Mouse (Mus musculus) kidney, adult 8-10 months (tissue): ENCODE measurements at regions not wholly inside any gene's neighbourhood (a gene's known extent, or its start where the extent isn't known, plus 50 kb on each side); places are given as distances from the start of the nearest gene placed in this dataset.
A peak's percentile ranks its signal among the peaks of the same experiment; 100 is the strongest.

Source experiments
- DNase-seq, 2 experiments: peaks; one replicate each; pipeline ENCODE4 v3.0.0; 2022

GRCm38 (mm10) chr15:70982719-70983118 is 2851.6 kb upstream of the Gm6569 start:
- DNase-seq, result no peak

- DNase-seq, result no peak
These were observed 2846.3 kb upstream of the Gm6569 start for GRCm38 (mm10) chr15:70987973-70988570.

GRCm38 (mm10) chr15:70993397-70993796 is 2841.0 kb upstream of the Gm6569 start:
- DNase-seq, result no peak

GRCm38 (mm10) chr15:71010362-71010761 is 2824.0 kb upstream of the Gm6569 start:
- DNase-seq, result no peak

GRCm38 (mm10) chr15:71010773-71011172 is 2823.6 kb upstream of the Gm6569 start:
- no peak for DNase-seq

- no peak for DNase-seq
These were observed 2780.0 kb upstream of the Gm6569 start for GRCm38 (mm10) chr15:71054251-71054852.

GRCm38 (mm10) chr15:71086367-71086997 is 2747.9 kb upstream of the Gm6569 start:
- DNase-seq, result no peak

DNA sequence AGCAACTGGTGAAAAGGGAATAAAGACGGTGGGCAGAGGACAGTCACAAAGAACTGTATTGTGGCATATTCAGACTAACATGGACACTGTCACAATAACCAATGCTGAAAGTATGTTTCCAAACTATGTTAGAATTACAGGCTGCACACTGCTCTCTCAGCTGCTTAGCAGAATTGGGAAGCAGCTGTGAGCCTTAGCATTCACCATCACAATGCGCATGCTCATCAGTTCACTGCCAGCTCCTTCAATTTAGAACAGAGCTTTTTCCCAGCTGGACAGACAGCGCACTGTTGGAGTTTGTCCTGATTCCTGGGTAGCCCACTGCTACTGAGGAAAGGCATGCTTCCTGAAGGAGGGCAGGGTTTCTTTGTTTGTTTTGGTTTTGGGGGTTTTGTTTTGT is 2735.2 kb upstream of the Gm6569 start:
- no peak for DNase-seq

DNA sequence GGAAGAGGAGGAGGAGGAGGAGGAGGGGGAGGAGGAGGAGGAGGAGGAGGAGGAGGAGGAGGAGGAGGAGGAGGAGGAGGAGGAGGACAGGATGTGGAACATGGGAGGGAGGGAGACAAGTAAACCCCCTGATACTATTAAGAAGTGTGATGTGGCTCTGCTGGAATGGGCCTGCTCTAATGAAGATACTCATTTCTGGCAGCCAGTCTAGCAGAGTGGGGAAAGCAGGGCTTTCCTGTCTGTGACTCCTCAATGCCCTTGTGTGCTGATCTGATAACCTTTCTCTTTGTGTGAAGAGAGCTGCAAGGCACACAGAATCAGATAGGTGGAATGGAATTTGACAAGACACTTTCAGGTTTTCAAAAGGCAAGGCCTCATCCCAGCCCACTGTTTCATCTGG is 2704.6 kb upstream of the Gm6569 start:
- DNase-seq, result no peak

DNA sequence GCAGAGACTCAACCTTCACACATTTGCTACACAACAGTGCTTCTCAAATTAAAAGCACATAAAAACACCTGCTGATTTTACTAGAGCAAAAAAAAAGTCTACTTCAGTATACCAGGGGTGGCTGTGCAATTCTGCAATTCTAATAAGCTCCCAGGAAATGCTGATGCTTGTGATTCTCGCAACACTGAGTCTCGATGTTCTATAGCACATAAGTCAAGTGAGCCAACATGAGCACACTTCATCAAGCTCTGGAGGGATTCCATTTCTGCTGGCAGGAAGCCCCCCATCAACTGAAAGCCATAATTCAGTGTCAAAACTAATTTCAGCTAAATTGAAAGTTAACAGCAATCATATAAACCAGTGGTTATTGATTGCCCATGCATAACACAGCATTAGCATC is 2676.7 kb upstream of the Gm6569 start:
- no peak for DNase-seq

GRCm38 (mm10) chr15:71162097-71162496 is 2672.3 kb upstream of the Gm6569 start:
- no peak for DNase-seq

DNA sequence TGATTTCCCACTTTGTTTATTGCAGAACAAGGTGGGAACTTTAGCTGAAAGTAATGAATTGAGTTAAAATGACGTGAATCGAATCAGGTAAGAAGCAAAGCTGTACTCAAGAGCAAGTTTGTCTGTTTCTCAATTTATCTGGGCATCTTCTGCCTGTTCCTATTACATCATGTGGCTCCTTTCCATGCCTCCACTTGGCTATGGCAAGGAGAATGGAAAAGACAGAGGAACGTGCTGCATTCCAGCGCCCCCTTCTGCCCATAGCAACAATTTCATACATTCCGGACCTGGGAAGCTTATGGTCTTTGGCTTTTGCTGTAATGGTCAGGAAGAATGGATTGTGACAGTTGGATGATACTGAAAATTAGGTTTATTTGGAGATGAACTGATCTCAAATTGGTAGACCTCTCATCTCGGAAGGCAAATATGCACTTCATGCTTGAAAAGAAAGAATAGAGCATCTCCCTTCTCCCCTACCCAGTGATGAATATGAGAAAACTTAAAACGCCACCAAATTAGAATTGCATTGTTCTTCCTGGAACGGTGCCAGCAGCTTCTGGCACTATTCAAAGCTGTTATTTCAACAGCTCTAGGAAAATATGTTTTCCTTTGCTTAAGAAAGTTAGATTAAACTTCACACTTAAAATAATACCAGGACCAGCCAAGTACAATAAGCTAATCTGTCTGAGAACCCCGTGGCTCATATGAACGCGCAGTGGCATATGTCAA is 2639.2 kb upstream of the Gm6569 start:
- no peak for DNase-seq

DNA sequence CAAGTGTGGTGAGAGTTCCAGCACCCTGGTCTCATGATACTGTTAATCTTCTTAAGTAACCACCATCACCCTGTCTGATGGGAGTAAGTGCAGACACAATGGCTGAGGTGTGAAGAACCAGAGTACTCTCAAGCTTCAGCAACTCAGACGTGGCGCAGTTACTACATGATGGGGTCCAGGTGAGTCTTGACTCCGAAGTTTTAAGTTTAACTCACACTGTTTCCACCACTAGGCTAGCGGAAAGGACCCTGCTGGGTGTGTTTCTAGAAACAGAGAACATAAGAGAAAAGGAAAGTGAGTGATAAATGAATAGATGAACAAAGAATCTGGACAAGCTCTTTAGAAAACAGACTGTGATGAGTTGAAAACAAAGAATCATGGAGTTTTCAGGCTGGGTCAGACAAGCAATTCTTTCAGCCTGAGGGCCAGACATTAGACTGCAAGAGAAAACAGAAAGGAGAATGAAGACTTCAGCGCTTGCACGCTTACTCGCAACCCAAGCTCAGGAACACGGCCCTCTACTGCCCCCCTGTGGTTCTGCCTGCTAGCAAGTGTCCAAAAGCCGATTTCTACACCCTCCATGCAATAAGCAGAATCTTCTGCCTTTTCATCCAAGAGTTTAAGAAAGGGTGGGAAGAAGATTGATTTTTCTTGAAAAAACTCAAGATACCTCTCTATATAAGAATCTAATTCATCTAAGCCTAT is 2593.6 kb upstream of the Gm6569 start:
- DNase-seq, result peak; percentile 18 to 62

GRCm38 (mm10) chr15:71243539-71243938 is 2590.8 kb upstream of the Gm6569 start:
- no peak for DNase-seq

GRCm38 (mm10) chr15:71275876-71276565 is 2558.3 kb upstream of the Gm6569 start:
- no peak for DNase-seq

GRCm38 (mm10) chr15:71276566-71276912 is 2557.8 kb upstream of the Gm6569 start:
- DNase-seq, result no peak

DNA sequence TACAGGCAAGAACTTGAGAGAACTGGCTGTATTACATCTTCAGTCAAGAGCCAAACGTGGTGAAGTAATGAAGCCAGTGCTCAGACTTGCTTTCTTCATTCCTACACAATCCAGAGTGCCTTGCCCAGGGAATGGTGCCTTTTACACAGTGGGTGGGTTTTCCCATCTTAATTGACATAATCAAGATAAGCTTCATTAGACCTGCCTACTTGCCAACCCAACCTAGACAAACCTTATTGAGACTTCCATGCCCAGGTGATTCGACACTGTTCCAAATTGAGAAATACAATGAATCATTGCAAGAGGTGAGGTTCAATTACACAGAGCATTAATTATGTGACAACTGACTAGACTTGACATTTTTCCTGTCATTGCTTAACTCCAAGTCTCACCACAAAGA is 2557.0 kb upstream of the Gm6569 start:
- no peak for DNase-seq

DNA sequence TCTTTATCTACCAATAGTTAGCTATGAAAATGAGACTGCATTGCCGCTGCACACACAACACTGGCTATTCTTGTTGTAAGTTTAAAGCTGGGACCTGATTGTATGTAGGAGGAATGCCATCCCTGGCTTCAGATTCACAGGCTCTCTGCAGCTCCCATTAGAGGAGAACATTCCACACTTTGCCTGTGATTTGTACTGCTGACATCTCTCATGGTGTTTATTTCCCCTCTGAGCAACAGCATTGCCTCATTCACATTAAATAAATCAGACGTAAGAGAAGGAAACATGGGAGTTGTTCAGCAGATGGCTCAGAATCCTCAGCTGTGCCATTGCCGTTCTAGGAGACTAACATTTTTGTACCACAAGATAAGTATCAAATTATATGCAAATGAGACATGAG is 2550.6 kb upstream of the Gm6569 start:
- no peak for DNase-seq

- no peak for DNase-seq
These were observed 2531.8 kb upstream of the Gm6569 start for GRCm38 (mm10) chr15:71302541-71302940.

GRCm38 (mm10) chr15:71310230-71310629 is 2524.1 kb upstream of the Gm6569 start:
- DNase-seq, result no peak

GRCm38 (mm10) chr15:71326596-71326995 is 2507.8 kb upstream of the Gm6569 start:
- no peak for DNase-seq

- DNase-seq, result no peak
These were observed 2476.1 kb upstream of the Gm6569 start for GRCm38 (mm10) chr15:71358189-71358790.
